Mouse (Mus musculus) c-Kit-positive CD71-positive TER-119-negative erythroid progenitor cells, embryonic 14.5 days (primary cell): ENCODE data around the gene Cfp.

Source experiments
- DNase-seq: peaks from one replicate; pipeline ENCODE4 v3.0.0-alpha.2; 2013; ENCODE audit warnings: low read depth

Gene Cfp

GRCm38 (mm10) chrX:20931364-20931763, at the start of gene Cfp:
Gene Cfp (minus strand): TSS chrX:20931555.
- DNase-seq: no peak

DNA sequence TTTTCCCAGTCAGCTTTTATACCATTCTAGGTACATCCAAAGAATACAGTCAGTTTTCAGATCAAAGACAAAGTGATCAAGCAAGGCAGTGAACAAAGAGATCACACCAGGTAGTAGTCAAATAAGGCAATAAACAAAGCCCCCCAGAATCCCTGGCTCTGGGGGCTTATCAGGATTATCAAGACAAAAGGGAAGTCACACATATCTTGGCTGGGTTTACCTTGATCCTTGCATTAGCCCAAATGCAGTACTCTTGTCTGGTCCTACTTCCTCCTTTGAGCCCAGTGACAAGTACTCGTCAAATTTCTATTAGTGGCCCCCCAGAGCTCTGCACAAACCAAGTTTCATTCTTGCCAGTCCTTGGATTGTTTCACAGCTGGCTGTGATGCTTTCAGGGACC, 49.5 kb upstream of the Cfp start:
- no peak for DNase-seq

DNA sequence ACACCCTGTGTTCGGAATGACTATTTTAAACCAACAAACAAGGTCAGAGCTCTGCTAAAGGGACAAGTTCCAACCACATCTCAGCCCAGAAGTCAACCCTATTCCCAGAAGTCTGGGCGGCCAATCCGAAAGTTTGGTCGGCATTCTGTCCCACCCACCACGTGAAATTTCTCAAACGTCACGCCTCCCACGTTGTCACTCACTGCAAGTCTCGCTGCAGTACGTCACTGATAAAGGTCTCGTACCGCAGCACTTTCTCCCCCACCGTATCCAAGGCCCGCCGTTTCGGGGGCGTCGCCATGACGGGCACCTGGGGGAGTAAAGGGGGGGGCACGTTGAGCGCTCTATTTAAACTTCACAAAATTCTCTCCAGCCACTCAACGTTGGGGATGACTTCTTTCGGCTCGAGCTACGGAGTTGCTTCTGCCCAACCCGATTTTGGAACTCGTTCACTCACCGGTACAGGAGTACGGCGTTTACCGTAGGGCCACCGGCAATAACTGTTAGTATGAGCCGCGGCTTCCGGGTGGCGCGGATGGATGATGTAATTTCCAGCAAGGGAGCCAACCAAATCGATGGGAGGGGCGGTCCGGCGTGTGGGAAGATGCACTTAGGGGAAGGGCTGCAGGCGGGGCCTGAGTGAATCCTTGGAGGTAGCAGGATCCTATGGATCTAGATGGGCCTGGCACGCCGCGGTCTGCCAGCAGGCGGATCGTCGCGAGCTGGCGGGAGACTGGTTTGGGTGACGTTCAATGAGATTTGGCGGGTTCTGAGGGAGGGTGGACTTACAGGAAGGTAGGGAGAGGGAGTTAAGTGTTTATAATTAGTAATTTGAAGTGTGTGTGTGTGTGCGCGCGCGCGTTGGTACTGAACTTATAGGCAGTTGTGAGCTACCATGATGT, 30.4 kb upstream of the Cfp start, which contains the start of gene Uxt:
Gene Uxt (minus strand): TSS at position 541 of the 902 bp plus-strand sequence.
- DNase-seq: peak; percentile 80

DNA sequence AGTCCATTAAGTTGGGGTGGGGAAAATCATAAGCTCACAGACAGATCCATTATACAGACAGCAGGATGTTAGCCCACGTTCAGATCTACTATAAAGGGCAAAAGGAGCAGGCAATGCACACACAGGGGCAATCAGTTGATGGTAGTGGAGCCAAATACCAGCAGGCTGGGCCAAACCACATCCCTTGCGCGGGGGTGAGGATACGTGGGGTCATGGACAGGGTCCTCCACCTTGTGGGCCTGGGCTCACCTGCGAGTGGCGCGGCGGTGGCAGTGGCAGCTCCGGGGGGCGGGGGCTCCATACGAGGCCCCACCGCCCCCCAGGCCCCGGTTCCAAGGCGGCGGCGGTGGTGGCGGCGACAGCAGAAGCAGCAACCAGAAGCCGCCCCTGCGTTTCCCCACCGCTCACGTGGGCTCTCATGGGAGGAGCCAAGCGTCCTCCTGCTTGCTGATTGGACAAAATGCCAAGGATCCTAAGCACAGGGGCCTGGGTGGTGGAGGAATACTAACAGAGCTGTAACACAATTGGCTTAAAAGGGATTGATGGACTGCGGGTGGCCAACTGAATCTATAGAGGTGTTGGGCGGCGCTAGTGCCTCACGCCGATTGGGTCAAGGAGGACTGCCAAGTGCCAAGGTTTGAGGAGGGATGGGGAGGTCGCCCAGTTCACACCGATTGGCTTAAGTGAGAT, 19.0 kb upstream of the Cfp start, which contains the start of gene Elk1:
Gene Elk1 (minus strand): TSS at position 418 of the 690 bp plus-strand sequence.
- peak; percentile 81 for DNase-seq

GRCm38 (mm10) chrX:20946055-20946454, 14.7 kb upstream of the Cfp start:
- no peak for DNase-seq

GRCm38 (mm10) chrX:20931963-20932362, 608 bp upstream of the Cfp start:
- no peak for DNase-seq

GRCm38 (mm10) chrX:20929859-20930258, 1.5 kb downstream of the Cfp start:
- DNase-seq: no peak

GRCm38 (mm10) chrX:20924976-20925375, 6.4 kb downstream of the Cfp start:
- DNase-seq: no peak

DNA sequence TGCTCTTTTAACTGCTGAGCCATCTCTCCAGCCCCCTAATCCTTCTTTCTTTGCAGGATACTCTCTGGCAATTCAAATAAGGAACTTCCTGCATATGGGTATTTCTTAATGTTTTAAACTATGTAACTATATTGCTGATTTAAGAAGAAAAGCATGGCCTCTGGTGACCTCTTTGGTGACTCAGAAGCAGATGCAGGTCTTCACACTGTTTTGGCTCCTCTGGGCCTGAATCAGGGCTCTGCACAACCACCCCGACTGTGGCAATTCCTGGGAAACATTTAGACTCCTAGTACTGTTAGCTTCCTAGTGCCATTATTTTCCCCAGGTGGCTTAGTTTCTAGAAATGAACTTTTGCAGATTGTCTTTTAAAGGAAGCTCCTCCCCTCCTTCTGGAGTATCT, 7.8 kb downstream of the Cfp start:
- DNase-seq: no peak

GRCm38 (mm10) chrX:20921366-20921765, 10.0 kb downstream of the Cfp start:
- no peak for DNase-seq

DNA sequence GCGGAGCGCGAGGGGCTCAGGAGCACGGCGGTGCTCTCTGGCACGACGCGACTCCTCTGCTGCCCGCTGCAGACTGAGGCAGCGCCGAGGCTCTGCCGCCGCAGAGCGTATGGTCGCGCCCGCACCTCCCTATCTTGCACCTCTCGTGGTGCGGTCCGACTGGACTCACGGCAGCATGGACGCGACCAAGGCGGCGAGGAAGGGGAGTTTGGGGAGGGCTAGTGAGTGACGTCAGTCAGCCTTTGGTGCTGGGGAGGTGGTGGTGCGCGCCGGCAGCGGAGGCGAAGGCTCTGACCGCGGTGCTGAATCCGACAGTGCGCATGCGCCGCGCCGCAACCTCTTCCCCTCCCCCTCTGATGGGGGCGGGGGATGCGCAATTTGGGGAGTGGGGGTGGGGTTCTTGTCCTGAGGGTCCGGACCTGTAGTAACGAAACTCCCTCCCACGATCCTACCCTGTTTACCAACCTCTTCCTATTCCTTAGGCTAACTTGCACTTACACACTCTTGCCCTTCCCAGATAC, 10.5 kb downstream of the Cfp start, which contains the start of gene Syn1:
Gene Syn1 (minus strand): TSS at position 161 of the 521 bp plus-strand sequence.
- peak; percentile 29 for DNase-seq

GRCm38 (mm10) chrX:20920249-20920843, 11.0 kb downstream of the Cfp start:
- no peak for DNase-seq

GRCm38 (mm10) chrX:20915075-20915474, 16.3 kb downstream of the Cfp start:
- DNase-seq: no peak

DNA sequence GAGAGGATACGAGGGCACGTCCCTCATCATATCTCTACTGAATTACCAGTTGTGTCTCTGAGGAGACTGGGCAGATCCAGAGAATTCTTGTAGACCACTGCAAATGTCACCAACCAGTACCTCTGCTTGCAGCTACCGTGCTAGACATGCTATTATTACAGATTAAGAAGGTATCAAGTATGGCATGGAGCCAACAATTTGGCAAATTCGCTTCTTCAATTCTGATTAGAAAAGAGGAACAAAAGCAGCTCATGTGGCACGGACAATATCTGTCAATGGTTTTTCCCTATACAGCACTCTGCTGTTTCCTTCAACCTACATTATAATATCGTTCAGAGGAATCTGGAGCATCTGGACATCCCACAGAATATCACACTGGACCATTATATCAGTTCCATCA, 17.6 kb downstream of the Cfp start:
- no peak for DNase-seq

GRCm38 (mm10) chrX:20910074-20910473, 21.3 kb downstream of the Cfp start:
- DNase-seq: peak; percentile 21
